Mouse (Mus musculus) urinary bladder, adult 2 months (tissue): Measurements from ENCODE around the gene Pwwp2a. TPM values are rescaled to one million over a fixed set of nuclear protein-coding genes. Genes with fewer than 3 reads are reported as not detected.

Experiments
- DNase-seq: peaks from one replicate; pipeline ENCODE4 v3.0.0; 2022; ENCODE audit warnings: low spot score
- polyA plus RNA-seq: library from polyadenylated mRNA; depleted of rRNA; stranded (reverse); fragments of >200 nt; gene quantifications from 2 replicates; pipeline ENCODE4 v1.2.3, GENCODE M21; 2012; rRNA removed

The Pwwp2a gene
- polyA plus RNA-seq, 1 experiment: 25.5 TPM

- no peak for DNase-seq
Observed at GRCm38 (mm10) chr11:43723411-43723810, 41.6 kb downstream of the Pwwp2a start.

DNA sequence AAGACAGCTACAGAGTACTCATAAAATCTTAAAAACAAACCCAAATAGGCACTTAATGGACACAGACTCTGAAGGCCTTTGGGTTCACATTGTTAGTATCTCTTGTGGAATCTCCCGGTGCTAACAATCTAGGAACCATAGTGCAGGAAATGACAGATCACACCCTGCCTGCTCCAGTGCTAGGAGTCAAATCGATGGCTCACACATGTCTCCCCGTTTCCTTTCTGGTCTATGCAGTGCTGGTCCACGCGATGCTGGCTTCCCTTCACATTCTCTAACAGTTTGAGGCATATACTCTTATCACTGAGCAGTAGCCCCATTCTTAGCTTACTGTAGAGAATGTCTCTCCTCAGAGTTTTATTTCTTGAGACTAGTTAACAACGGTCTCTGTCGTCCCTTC, 46.0 kb downstream of the Pwwp2a start:
- DNase-seq: no peak

DNA sequence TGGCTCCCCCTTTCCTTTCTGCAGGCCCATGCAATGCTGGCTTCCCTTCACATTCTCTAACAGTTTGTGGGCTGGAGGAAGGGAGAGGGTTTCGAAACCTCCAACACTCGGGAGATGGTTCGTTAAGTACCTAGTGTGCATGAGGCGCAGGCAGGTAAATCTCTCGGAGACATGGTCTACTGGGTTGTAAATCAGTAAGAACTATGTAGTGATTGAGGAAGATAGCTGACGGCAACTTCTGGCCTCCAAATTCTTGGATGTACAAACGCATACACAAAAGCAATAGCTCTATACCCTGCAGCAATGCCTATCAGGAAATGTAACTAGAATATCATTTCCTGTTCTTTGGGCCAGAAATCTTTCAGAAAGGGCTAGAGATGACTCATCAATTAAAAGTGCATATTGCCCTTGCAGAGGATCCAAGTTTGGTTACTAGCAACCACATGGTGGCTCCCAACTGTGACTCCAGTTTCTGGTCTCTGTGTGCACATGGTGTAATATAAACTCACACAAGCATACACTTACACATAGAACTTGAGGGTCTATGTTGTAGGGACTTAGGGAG, 47.0 kb downstream of the Pwwp2a start:
- DNase-seq: no peak

DNA sequence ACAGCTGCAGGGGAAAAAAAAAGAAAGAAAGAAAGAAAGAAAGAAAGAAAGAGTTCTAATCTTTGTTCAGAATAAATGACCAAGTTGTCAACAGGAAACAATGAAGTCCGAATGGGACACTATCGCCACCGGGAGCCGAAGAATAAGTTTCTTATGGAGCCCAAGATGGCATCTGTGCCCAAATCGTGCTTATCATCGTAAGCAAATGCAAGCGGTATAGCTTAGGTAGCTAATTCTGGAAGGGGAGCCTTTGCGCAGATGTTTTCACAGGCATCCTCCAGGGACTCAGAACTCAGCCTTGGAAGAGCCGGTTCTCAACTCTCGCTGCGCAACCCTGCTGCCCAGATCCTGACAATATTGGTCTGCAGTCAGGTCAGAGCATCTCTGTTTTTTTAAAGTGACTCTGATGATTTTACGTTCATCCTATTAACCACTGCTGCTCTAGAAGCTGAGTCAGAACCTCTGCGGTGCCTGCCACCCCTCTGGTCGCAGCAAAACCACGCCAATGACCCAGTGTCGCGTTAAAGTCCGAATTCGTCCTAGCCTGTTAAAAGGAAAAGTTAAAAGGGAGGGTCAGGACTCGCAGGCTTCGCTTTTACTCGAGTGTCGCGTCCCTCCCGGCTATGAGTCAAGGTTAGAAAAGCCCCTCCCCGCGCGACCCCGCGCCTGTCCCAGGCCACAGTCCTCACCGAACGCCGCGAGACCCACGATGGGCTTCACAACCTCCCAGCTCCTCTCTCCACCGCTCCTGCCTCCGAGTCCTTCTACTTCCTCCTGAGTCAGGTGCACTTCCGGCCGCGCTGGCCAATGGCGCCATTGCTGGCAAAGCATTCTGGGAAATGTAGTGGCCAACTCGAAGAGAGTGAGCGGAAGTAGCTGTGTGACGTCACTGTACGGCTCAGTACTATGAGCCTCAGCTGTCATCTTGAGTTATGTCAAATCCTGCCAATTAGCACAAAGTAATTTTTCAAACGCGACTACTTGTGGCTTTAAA, 65.7 kb downstream of the Pwwp2a start, which contains the start of gene Ttc1:
Gene Ttc1, minus strand, starts transcription at position 776 of the 994 bp plus-strand sequence.
- peak; percentile 86 for DNase-seq

DNA sequence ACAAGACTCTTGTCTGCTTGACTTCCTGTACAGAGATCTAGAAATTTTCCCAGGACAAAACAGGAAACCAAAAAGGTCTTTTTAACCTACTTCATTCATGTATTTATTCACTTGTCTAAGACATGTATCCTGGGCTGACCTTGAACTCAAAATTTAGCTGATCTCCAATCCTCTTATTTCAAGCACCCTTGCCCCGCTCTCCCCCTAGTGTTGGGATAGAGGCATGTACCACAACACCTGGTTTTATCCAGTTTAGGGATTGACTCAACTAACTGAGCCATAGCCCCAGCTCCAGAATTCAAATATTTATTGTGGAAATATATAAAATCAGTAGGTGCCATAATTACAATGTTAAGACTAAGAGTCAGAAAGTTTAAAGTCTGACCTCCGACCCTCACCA, 69.7 kb downstream of the Pwwp2a start:
- no peak for DNase-seq

DNA sequence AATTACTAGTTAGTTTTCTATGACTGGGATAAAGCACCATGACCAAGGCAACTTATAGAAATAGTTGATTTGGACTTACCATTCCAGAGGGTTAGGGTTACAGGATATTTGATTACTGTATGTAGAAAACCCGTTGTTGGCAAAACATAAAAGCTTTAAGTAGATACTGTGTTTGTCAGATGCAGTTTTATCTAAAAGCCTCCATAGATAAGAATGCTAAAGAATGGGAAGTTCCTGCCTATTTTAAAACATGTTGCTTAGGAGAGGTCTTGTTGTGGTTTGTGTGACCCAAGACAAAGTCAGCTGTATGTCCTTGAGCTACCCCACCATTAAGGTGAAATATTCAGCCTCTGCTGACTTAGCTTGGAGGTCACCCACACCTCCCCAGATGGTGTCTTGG, 72.8 kb downstream of the Pwwp2a start:
- no peak for DNase-seq

- no peak for DNase-seq
Observed at GRCm38 (mm10) chr11:43755411-43755810, 73.6 kb downstream of the Pwwp2a start.

DNA sequence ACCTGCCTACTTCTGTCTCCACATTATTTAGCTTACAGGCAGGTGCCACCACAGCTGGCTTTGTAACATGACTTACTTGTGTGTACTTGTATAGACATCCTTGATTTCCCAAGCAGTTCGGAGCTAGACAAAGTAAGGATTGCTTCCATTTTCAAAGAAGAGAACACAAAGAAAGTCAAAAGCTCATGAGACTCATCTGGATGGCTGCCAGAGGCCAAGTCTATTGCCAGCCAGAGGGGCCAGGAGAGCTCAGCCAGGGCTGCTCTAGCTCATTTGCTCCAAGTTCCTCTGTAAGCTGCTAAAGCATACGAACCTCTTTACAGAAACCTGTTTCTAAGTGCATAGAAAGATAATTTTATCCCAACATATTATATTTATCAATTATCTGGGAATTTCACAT, 76.6 kb downstream of the Pwwp2a start:
- DNase-seq: no peak

DNA sequence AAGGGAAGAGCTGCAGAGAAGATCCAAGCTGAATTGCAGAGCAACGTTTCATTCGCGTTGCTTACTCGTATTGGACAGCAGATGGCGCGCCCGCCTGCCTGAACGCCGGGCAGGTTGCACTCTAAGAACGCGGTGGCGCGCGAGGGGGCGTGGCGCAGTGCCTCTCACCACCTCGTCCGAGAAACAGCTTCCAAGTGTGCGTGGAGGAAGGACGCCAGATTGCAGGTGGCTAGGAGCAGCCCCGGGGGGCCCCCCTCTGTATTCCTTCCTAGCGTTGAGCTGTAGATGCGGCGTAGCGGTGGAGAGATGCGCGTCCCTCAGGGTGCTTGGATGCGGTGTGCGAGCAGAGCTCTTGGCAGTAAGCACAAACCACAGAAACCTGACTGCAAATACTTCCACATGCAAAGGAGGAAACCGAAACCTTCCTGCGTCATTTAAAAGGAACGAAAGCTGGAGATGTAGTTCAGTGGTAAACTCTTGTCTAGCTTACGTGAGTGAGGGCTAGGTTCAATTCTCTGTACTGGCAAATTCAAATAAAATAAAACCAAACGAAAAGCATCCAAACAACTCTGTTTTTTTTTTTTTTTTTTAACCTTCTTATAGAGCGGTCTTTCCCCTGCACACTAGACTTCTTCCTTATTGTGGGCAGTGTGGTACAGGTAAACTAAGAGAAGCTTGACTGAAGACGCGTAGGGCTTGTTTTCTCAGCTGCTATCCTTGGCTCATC, 85.3 kb downstream of the Pwwp2a start:
- peak; percentile 65 for DNase-seq

GRCm38 (mm10) chr11:43767749-43768148, 86.0 kb downstream of the Pwwp2a start:
- no peak for DNase-seq

- no peak for DNase-seq
Observed at GRCm38 (mm10) chr11:43770110-43770509, 88.3 kb downstream of the Pwwp2a start.

Other genes starting within 250 kb of the Pwwp2a start
- gene Slu7, start 248.3 kb upstream of the Pwwp2a start, polyA plus RNA-seq: 10.0 and 21.3 TPM in 2 replicates
- gene C1qtnf2, start 207.7 kb upstream of the Pwwp2a start, polyA plus RNA-seq: 47.2 and 53.2 TPM in 2 replicates
- gene Ccnjl, start 153.2 kb upstream of the Pwwp2a start, polyA plus RNA-seq: 3.3 and 4.0 TPM in 2 replicates
- gene 4933415A04Rik, start 95.0 kb upstream of the Pwwp2a start, polyA plus RNA-seq: 0.50 and 0.55 TPM in 2 replicates
- gene Fabp6, start 80.5 kb upstream of the Pwwp2a start, polyA plus RNA-seq: 1.6 and 3.0 TPM in 2 replicates
- 53.4 and 57.0 TPM in 2 replicates for gene Ttc1, start 66.0 kb downstream of the Pwwp2a start, polyA plus RNA-seq
- 2.2 and 3.0 TPM in 2 replicates for gene Adra1b, start 219.2 kb downstream of the Pwwp2a start, polyA plus RNA-seq